Mouse (Mus musculus): ENCODE data around the gene Ranbp3l.

The Ranbp3l gene

DNA sequence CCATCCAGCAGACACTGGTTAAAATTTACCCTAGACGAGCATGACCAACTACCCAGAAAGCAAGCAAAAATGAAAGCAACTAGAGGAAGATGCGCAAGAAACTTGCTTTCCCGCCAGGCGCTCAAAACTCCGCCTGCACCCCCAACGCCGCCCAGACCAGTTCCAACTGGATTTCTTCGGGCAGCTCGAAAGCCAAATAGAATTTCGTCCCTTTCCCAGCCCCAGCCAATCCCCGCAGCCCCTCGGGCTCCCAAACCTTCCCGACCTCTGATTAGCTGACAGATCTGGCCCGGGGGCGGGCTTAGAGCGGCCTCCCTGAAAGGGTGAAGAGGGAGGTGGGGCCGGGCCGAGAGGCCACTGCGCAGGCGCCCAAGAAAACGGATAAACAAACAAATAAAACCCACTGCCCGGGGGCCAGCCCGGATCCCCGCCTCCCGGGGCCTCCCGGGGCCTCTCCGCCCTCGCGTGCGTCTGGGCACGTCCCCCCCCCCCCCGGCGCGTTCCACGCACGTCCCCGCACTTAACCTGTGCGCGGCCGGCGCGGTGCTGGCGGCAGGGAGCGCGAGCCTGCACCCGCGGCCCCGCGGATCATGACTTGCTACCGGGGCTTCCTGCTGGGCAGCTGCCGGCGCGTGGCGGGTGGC lies 103.3 kb downstream of the Ranbp3l start, which contains the start of gene Nadk2:
Nadk2 (plus strand) TSS at position 349 of the 644 bp plus-strand sequence.
- DNase-seq, result peak; percentile 99 to 100

DNA sequence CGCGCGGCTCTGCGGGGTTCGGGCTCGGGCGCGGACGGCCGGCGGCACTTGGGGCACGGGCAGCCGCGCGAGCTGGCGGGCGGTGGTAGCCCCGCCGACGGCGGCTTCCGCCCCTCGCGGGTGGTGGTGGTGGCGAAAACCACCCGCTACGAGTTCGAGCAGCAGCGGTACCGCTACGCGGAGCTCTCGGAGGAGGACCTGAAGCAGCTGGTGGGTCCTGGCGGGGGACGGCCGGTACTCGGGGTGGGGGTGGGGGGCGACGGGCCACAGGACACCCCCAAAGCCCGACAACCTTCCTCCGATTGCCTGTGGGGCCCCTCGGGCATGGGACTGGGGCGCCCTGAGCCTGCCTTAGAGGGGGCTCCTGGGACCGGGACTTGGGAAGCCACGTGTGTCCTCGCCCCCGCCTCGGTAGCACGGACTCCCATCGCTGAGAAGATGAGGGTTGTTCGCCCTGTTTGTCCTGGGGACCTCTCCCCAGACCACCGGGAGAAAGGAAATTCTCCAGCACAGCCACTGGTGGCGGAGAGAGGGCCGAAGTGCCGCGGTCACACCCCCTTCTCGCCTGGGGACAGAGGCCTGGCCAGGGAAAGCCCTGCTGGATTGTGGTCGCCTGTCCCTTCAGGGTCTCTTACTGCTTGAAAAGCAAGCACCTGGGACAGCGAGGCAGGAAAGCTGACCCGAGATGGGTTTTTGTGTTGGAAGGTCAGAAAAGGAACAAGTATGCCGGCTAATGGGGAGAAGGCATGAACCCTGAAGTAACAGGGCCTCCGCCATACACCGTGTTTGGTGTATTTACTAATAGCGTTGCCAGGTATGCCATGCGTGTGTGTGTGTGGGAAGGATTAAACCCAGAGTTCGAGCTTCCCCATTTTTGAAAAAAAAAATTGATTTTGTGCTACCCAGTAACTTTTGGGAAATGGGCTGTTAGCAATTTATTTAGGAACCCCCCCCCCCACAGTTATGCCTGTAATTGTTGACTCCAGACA lies 104.1 kb downstream of the Ranbp3l start:
- peak; percentile 29 to 72 for DNase-seq

DNA sequence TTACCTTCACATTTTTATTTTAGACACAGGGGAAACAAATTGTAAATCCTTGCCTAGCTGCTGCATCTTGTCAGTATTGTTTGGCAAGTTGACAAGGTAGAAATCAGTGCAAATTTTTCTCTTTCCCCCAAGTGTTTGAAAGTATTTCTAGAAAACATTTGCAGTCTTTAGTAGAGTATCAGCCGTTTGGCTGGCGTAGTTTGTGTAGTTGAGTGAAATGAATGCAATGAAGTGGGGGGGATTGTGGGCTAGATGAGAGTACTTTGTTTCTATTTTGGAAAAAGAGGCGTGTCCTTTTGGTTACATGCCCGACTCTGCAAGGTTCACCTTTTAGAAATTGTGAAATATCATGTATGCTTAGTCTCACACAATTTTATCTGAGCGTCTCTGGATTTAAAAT lies 104.9 kb downstream of the Ranbp3l start:
- peak; percentile 19 to 53 for DNase-seq

DNA sequence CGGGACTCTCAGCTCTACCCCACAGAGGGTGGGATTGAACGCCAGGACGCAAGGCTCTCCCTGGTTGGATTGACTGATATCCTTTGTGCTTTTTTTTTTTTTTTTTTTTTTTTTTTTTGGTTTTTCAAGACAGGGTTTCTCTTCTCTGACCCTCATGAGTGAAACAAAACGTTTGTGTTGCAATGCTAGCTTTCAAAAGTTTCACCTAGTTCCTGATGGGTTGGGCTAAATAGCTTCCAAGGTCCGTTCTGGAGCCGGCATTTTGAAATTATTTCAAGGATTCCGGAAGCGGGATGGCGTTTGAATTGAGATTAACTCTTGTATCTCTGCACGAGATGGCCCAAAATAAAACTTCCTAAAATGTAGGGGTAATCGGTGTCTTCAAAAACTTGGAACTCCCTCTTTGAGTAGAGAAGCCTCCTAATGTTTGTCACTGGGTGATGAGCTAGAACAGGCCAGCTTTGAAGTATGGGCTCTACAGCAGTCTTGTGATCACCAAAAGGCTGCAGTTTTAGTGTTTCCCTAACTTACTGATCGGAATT lies 105.4 kb downstream of the Ranbp3l start:
- peak in 1 of 2 experiments; percentile 18 for DNase-seq

DNA sequence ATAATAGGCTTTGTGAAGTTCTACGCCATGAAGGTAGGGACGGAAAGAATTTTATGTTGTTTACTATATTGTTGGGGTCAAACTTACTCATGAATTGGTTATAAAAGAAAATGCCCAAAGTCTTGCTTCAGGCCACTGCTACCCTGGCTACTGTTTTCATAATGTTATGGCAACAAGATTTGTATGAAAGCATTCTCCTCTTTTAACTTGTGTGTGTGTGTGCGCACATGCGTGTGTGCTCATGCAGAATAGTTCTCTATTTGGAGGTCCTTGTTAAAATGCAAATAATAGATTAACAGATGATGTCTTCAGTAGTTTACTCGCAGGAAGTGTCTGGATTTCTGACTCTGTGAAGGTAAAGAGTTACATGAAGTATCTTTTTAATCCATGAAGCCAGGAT lies 105.9 kb downstream of the Ranbp3l start:
- no peak for DNase-seq

DNA sequence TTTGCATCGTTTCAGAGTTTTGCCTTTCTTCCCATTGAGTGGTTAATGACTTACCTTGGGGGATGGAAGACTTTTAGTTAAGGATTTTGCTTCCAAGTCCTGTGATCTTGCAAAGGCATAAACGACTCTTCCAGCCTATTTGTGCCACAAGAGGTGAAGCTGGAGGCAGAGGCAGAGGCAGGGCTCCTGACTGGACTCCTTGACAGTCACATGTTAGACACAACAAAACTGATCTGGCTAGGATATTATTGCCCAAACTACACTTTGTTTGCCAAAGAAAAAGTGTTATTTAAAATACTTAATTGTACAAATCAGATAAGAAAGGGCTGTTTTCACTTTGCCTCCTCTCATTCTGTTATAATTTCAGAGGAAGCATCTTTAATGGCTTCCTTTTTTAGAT lies 106.4 kb downstream of the Ranbp3l start:
- peak; percentile 36 to 53 for DNase-seq

DNA sequence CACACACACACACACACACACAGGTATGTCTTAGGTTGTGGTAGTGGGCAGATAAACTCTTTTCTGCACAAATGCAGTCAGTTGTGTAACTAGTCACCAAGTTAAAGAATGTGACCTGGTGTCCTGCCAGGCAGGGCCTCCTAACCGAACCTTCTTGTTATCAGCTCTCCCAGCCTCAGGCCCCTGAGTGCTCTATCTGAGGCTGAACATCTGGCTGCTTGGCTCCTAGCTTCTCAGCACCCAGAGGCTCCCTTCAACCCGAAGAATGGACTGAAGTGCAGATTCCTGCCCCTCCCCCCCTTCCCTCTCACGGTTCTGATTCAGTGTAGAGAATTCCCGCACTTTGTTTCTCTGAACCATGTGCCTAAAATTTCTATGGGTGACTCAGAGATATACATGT lies 106.9 kb downstream of the Ranbp3l start:
- DNase-seq, result peak; percentile 46 to 59

DNA sequence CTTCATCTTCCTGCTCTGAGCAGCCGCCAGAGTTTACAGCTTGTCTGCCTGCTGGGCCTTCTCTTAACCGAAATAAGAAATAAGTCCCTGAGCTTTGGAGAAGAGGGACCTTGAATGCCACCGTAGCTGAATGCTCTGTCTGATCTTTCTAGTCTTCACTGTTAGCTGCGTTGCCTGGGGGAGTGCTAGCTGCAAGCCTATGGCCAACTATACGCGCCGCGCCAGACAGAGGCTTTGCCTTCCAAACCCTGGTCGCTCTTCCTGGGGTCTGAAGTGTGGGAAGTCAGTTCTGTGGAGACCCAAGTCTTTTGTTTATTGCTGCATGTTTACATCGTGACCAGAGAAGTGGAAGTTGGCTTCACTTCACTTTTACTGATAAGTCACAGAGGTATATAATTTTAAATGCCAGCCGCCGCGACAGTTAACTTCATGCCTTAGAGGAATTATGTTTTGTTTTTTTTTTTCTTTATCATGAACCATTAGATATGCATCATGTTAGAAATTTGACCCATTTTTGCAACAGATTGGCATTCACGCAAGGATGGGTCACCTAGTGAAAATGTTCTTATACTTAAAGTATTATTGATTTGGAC lies 108.0 kb downstream of the Ranbp3l start:
- DNase-seq, result no peak

DNA sequence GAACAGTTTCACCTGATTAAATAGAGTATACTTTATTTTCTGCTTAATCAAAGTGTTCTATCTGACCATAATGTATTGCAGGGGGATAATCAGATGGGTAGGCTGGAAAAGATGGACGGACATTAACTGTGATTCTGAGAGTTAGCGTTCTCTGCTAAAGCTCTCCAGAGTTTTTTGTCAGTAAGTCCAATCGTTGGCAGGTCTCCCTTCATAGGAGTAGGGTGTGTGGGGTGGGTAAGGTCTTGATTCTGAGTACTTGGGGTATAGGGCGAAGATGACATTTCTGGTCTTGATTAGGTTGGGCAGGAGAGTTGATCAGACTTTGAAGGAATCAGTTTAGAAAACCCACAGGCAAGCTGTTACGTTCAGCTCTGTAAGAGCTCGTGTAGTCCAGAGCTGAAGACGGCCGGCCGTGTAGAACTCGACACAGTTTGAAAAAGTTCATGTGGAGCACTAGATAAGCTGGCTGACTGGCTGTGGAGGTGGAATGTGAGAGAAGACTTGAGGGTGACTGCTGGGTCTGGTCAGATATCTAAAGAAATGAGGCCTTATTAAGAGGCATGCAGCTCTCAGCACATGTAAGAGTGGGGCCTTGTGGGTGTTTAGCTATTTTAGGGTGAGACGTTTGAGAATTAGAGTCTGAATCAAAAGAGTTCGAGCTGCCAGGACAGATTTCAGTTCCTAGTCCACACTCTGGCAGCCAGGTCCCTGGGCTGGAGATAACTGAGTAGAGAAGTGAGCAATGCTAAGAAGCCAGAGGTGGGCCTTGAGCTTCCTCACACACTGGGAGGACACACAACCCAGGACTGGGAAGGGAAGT lies 110.9 kb downstream of the Ranbp3l start:
- DNase-seq, result no peak

DNA sequence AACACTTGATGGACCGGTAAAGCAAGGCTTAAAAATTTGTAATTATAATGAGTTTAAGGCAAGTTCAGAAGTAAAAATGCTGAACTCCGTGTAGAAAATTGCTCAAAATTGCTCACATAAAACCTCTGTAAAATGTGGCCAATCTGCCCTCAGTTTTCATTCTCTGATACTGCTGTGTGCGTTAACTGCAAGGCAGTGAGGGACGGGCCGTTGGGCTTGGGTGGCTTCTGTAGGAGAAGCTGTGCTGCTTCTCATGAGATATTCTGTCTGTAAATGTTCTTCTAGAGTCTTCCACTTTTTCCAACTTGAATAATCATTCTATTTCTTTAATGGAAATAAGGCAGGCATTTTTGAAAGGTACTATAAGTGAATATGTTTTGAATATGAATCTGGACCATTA lies 111.9 kb downstream of the Ranbp3l start:
- DNase-seq, result no peak

DNA sequence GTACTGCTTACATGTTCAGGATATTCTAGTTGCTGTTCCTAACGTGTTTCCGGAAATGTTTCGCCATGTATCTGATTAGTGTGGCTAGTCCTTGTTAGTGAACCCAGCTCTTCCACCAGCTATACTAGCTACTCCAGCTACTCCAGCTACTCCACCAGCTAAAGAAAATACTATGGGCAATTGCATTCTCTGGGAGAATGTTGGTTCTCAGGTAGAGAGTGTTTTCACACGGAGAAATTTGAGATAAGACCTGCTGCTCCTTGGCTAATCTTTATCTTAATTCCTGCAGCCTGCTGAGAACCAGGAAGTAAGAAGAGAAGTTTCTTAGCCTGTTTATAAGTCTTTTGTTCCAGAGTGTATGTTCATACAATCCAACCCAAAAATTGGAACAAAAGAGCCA lies 112.5 kb downstream of the Ranbp3l start:
- DNase-seq, result no peak

DNA sequence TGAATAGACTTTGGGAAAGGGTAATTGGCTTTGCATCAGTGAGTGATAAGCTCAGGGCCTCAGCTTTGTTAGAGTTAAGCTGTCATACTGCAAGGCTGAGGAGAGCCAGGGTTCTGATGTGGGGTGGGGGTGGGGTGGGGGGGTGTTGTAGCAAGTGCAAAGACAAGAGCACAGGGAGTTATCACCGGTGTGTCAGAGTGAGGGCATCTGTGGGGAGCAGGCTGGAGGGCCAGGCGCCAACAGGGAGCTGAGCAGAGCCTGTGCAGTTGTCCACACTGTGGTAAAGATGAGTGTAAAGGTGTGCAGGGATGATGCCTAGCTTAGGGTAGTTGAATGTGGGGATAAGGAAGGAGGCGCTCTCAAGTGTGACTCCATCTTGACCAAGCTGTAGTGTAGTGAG lies 113.5 kb downstream of the Ranbp3l start:
- DNase-seq, result no peak

DNA sequence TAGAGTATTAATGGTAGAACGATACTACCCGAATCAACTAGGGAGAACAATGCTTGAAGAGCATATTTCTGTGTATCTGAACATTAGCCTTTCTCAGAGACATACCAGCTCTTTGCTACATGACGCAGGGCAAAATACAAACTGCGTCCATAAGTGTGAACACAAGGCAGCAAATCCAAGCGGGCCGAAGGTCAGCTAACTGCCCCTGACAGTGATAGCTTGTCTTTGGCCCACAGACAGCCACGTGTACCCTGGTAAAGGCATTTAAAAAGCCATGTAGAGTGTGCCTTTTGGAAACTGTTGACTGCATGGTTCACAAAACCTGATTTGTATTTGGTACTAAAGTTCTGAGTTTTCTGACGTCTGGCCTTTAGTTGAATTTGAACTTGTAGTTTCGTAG lies 115.0 kb downstream of the Ranbp3l start:
- peak; percentile 57 to 66 for DNase-seq

DNA sequence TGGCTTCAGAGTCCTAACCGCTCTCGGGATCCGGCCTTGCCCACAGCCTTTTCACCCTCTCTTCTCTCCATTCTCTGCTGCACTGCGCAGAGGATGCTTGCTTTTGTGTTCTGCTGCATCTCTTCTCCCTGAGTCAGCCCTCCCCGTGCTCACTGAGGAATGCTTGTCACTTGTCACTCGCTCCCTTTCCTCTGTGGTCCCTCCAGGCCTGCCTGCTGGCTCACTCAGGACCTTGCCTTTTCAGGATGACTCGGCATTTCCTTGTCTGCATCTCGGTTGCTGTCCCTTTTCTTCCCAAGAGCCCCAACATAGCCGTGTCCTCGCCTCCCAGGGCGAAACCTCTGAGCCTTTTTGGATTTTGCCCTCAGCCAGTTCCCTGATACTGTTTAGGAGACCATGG lies 119.1 kb downstream of the Ranbp3l start:
- DNase-seq, result no peak

DNA sequence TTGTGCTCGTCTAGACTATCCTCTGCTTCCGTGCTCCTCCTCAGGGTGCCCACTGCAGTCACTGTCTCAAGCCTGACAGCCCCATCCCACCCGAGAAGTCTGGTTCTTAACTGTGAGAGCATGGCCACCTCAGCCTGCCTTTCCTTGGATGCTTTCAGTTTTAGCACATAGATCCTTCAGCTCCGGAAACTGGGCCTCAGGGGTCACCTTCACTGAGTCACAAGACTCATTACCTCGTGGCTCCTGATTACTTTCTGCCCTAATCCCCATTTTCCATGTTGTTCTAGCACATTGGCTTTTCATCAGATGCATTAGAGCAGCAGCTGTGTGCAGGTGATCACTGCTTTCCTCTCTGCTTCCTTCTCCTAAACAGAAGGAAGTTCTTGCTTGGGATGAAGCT lies 119.7 kb downstream of the Ranbp3l start:
- peak; percentile 16 for DNase-seq

DNA sequence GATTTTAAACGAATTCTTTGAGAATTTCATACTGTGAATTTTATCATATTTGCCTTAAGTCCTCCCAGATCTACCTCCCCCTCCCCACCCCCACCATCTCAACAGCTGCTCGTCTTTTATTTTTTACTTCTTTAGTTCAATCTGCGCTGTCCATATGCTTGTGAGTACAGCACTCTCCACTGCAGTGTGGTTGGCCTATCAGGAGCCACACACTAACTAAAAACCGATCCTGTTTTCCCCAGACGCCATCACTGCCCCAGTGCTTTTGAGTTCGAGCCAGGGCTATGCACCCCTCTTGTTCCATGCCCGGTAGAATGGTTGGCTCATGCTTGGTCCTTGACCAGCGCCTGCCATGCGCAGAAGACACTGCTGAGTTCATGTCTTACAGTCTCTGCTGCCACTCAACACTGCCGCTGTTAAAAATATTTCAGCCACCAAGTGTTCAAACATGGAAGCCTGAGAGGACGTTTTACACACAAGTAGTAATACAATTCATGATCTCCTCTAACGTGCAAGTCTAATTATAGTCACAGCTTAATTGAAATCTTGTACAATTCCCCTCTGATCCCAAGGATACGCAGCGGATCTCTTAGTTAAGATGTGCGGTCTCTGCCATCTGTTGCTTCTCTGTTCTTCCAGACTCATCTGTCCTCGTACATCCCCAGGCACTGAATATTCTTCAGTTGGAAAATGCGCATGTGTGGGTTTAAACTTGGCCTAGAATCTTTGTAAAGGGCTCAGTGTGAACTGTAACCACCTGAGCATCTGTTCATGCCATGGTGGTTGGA lies 120.3 kb downstream of the Ranbp3l start:
- DNase-seq, result no peak

DNA sequence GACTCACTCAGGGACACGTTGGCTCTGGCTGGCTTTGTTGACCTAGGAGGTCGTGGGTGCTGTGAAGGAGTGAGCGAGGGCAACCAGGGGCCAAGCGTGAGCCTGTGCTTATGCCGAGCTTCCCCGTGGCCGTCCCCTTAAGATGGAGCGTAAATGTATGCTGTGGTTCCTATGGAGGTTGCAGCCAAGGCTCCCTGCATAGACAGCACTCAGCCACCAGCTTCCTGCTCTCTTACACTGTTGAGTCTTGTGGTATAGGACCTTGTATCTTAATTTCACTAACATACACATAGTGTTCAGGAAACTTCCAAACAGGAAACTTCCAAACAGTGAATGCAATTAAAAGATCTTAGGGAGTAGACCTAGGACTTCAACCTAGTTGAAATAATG lies 120.9 kb downstream of the Ranbp3l start:
- no peak for DNase-seq

DNA sequence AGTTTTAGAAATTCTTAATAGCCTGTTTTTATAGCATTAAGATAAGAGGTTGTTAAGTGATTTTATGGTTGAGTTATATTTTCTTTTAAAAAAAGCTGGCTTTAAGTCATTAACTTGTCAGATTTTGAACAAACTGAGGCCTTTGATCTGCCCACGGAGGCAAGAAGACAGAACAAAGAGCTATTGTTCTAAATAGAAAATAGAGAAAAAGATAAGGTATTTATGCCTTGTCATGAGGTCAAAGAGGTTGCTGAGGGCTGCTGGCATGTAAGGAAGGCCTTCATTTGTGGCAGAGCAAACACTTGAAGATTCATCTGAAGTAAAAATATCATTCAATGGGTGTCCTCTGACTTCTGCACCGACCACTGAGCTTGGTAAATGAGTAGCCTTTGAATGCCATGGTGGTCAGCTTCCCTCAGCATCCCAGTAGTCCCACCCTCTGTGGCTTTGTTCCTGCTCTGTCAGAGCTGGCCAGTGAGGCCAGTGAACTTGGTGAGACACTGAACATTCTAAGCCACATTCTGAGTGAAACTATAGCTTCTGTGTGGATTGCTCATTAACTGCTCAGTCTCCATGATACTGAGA lies 121.5 kb downstream of the Ranbp3l start:
- DNase-seq, result no peak

DNA sequence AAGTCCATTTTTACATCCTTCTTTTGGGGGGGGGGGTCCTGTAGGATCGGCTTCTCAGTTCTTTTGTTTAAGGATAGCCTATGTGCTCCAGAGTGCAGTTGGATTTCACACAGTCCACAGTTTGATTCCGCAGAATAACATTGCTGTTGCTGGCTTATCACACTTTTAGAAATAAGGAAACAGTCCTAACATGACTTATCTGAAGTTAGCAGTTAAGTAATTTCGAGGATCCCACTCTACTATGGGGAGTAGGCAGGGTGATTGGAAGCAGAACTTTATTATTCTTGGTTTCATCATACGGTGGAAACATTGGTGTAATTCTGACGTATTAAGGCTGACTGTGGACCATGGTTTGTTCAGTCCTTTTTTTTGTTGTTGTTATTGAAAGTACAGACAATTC lies 122.9 kb downstream of the Ranbp3l start:
- DNase-seq, result no peak

DNA sequence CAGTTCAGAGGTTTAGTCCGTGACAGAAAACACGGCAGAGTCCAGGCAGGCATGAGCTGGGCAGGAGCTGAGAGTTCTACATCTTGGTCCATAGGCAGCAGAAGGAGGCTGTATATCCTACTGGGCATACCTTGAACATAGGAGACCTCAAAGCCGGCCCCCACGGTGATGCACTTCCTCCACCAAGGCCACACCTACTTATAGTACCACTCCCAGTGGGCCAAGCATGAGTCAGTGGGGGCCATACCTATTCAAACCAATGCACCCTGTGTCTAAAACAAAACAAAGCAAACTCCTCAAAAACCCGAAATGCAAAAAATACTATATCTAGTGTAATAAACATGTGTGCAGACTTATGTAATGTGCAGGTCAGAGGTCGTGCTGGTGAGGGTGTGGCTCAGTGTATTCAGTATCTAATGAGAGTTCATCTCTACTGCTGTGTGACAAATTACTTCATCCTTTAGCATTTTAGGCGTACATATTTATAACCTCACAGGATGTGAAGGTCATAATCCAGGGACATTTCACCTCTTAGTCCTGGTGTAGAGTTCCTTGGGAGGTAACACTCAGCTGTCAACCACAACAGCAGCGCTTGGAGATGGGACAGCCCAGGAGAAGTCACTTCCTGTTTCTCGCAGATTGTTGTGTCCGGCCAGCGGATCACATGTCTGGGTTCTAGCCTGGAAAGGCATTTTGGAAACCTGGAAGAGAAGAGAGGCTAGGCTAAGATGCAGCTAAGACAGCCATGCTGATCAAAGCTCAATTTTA lies 126.0 kb downstream of the Ranbp3l start:
- no peak for DNase-seq

Measured in kidney, postnatal 36 days (tissue).